Mouse (Mus musculus) cerebellum, adult 2 months (tissue): Measurements from ENCODE around the gene Ttc8.

Experiments
- CTCF ChIP-seq: fragments of 200-500 bp; IDR thresholded peaks from 2 replicates; pipeline ENCODE4 v1.5.1; 2011; ENCODE audit warnings: low read depth, mild to moderate bottlenecking, control low read depth, low read length, moderate library complexity, borderline replicate concordance; ENCODE audit not compliant: insufficient read depth
- POLR2A ChIP-seq: fragments of 200-500 bp; IDR thresholded peaks from 2 replicates; pipeline ENCODE4 v1.6.1; 2011; ENCODE audit warnings: low read length, control low read depth, borderline replicate concordance; ENCODE audit not compliant: insufficient read depth

- no peak for TF ChIP-seq POLR2A
- TF ChIP-seq CTCF, result no peak
Observed at GRCm38 (mm10) chr12:98961415-98961814, 41.0 kb downstream of the Ttc8 start.
